Mouse (Mus musculus): Measurements from ENCODE around the gene Fbxl8.
"Not testable (repeated sequence)": the region's sequence is repeated elsewhere in the genome, so short reads cannot be mapped to it uniquely, and the experiment has no call there.

Gene Fbxl8

GRCm38 (mm10) chr8:105264024-105264982 lies at the start of gene Fbxl8, which contains the start of gene Tradd:
Gene Fbxl8 (plus strand): TSS chr8:105264648.
Gene Tradd (minus strand): TSS chr8:105264609.
- peak; percentile 77 for DNase-seq (ENCODE audit: extremely low spot score, low spot score)

- DNase-seq (ENCODE audit: extremely low spot score, low spot score): no peak
These were observed 46.4 kb upstream of the Fbxl8 start for GRCm38 (mm10) chr8:105217926-105218522.

GRCm38 (mm10) chr8:105223850-105224249 lies 40.6 kb upstream of the Fbxl8 start:
- DNase-seq (ENCODE audit: extremely low spot score, low spot score): no peak

- peak; percentile 98 for DNase-seq (ENCODE audit: extremely low spot score, low spot score)
These were observed 39.8 kb upstream of the Fbxl8 start, which contains the start of gene D230025D16Rik for GRCm38 (mm10) chr8:105224413-105225271. Gene D230025D16Rik (plus strand): TSS chr8:105225145.

- no peak for DNase-seq (ENCODE audit: extremely low spot score, low spot score)
These were observed 39.2 kb upstream of the Fbxl8 start for GRCm38 (mm10) chr8:105225272-105225593.

- DNase-seq (ENCODE audit: extremely low spot score, low spot score): no peak
These were observed 38.5 kb upstream of the Fbxl8 start for GRCm38 (mm10) chr8:105225917-105226316.

- no peak for DNase-seq (ENCODE audit: extremely low spot score, low spot score)
These were observed 32.7 kb upstream of the Fbxl8 start for GRCm38 (mm10) chr8:105231503-105232320.

GRCm38 (mm10) chr8:105232321-105232693 lies 32.1 kb upstream of the Fbxl8 start:
- DNase-seq (ENCODE audit: extremely low spot score, low spot score): not testable (repeated sequence)

- DNase-seq (ENCODE audit: extremely low spot score, low spot score): no peak
These were observed 31.1 kb upstream of the Fbxl8 start for GRCm38 (mm10) chr8:105233126-105233935.

GRCm38 (mm10) chr8:105235206-105235605 lies 29.2 kb upstream of the Fbxl8 start:
- DNase-seq (ENCODE audit: extremely low spot score, low spot score): no peak

GRCm38 (mm10) chr8:105237442-105238142 lies 26.9 kb upstream of the Fbxl8 start:
- DNase-seq (ENCODE audit: extremely low spot score, low spot score): no peak

GRCm38 (mm10) chr8:105241016-105241415 lies 23.4 kb upstream of the Fbxl8 start:
- DNase-seq (ENCODE audit: extremely low spot score, low spot score): no peak

- no peak for DNase-seq (ENCODE audit: extremely low spot score, low spot score)
These were observed 12.5 kb upstream of the Fbxl8 start for GRCm38 (mm10) chr8:105251954-105252353.

- DNase-seq (ENCODE audit: extremely low spot score, low spot score): no peak
These were observed 11.5 kb upstream of the Fbxl8 start for GRCm38 (mm10) chr8:105252680-105253537.

GRCm38 (mm10) chr8:105253766-105254151 lies 10.7 kb upstream of the Fbxl8 start:
- no peak for DNase-seq (ENCODE audit: extremely low spot score, low spot score)

- DNase-seq (ENCODE audit: extremely low spot score, low spot score): peak; percentile 88
These were observed 10.1 kb upstream of the Fbxl8 start for GRCm38 (mm10) chr8:105254152-105254965.

- DNase-seq (ENCODE audit: extremely low spot score, low spot score): peak; percentile 70
These were observed 9.5 kb upstream of the Fbxl8 start, which contains the start of gene B3gnt9 for GRCm38 (mm10) chr8:105254966-105255350. Gene B3gnt9 (minus strand): TSS chr8:105255153.

Measured in neural tube, embryonic 10.5 days (tissue).